Mouse (Mus musculus) lung, embryonic 14.5 days (tissue): ENCODE results near the gene Usp6nl. TPM values are rescaled to one million over a fixed set of nuclear protein-coding genes. Genes with fewer than 3 reads are reported as not detected.

Experiments used
- ATAC-seq: fragments of 200-750 bp; cut with Nextera tagmentation; 2 replicates; pipeline ENCODE4 v1.8.0; 2017; ENCODE audit warnings: mild to moderate bottlenecking, moderate TSS enrichment, moderate library complexity; ENCODE audit not compliant: insufficient read depth
- DNase-seq: peaks from one replicate; pipeline ENCODE4 v3.0.0-alpha.2; 2015
- H3K27ac ChIP-seq: fragments of 300-500 bp; sonication (generic); 2 replicates; pipeline ENCODE4 v1.5.1; 2014; ENCODE audit warnings: low read depth, mild to moderate bottlenecking, moderate library complexity
- H3K27me3 ChIP-seq: fragments of 300-500 bp; sonication (generic); 2 replicates; pipeline ENCODE4 v1.6.1; 2014; ENCODE audit warnings: low read length, control low read depth; ENCODE audit not compliant: insufficient read depth
- H3K36me3 ChIP-seq: fragments of 300-500 bp; sonication (generic); 2 replicates; pipeline ENCODE4 v1.6.1; 2014; ENCODE audit warnings: control low read depth; ENCODE audit not compliant: insufficient read depth
- H3K4me1 ChIP-seq: fragments of 300-500 bp; sonication (generic); 2 replicates; pipeline ENCODE4 v1.6.1; 2014; ENCODE audit warnings: antibody characterized with exemption, control low read depth; ENCODE audit not compliant: insufficient read depth
- H3K4me2 ChIP-seq: fragments of 300-500 bp; sonication (generic); 2 replicates; pipeline ENCODE4 v1.6.1; 2014; ENCODE audit warnings: mild to moderate bottlenecking
- H3K4me3 ChIP-seq: fragments of 300-500 bp; sonication (generic); 2 replicates; pipeline ENCODE4 v1.5.1; 2014; ENCODE audit warnings: low read depth, low read length
- H3K9ac ChIP-seq: fragments of 300-500 bp; sonication (generic); 2 replicates; pipeline ENCODE4 v1.6.1; 2014
- H3K9me3 ChIP-seq: fragments of 300-500 bp; sonication (generic); 2 replicates; pipeline ENCODE4 v1.6.1; 2016; ENCODE audit warnings: low read depth, low read length, control low read depth
- CTCF ChIP-seq: IDR thresholded peaks from 2 replicates; pipeline ENCODE4 v1.5.1; 2016; ENCODE audit warnings: antibody characterized with exemption, low read depth
- WGBS: fragments of 180-500 bp; shearing (Covaris S2); extraction: QIAGEN DNeasy Blood & Tissue Kit; methylation state at CpG from one replicate; pipeline ENCODE4 v1.1.7; 2014; 5-methylcytosine and 5-hydroxymethylcytosine counted together
- polyA plus RNA-seq: library from polyadenylated mRNA; unstranded; fragments of >200 nt; fragmentation: Nextera tagmentation; extraction: Ambion mirVana; gene quantifications from 2 replicates; pipeline ENCODE4 v1.2.1, GENCODE M21; 2014

The Usp6nl gene
- polyA plus RNA-seq, result 15.3 and 16.7 TPM in 2 replicates

DNA sequence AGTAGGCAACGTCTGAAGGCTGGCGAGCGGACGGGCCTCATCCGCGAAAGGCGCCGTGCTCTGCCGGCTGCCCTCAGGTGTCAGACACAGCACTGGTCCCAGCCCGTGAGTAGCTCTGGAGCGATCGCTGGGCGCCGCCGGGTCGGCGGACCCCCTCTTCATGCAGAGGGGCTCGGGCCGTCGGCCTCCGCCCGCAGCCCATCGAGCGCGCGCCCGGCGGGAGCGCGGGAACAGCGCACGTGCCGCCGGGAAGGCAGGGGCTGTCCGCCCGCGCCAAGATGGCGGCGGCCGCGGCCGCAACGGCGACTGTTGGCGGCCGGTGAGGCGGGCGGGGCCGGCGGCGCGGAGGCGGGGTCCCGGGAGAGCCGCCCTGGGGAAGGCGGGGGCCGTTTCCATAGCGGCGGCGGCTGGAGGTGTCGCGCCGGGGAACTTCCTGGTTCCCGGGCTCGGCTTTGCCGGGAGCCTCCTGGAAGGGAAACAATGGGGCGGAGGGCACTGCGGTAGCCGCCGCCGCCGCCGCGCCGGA lies at the start of gene Usp6nl:
TSS of gene Usp6nl (plus strand) at position 292 of the 526 bp plus-strand sequence.
- Histone ChIP-seq H3K4me3 (peak within 1 kb of the TSS; percentile 91), H3K4me1 (peaks cover 11% of the 10 kb centered on the region), H3K36me3 (no peaks in the 10 kb centered on the region), H3K27me3 (no peaks in the 10 kb centered on the region), H3K9me3 (no peaks in the 10 kb centered on the region), H3K4me2 (peak within 1 kb of the TSS; percentile 79), H3K9ac (peak within 1 kb of the TSS; percentile 95), H3K27ac (peak within 1 kb of the TSS; percentile 98)
- no peak for TF ChIP-seq CTCF
- DNase-seq, result peak; percentile 92
- under 1% methylated on average over 66 of the region's 75 CpGs for WGBS
- ATAC-seq, result peak; percentile 91

DNA sequence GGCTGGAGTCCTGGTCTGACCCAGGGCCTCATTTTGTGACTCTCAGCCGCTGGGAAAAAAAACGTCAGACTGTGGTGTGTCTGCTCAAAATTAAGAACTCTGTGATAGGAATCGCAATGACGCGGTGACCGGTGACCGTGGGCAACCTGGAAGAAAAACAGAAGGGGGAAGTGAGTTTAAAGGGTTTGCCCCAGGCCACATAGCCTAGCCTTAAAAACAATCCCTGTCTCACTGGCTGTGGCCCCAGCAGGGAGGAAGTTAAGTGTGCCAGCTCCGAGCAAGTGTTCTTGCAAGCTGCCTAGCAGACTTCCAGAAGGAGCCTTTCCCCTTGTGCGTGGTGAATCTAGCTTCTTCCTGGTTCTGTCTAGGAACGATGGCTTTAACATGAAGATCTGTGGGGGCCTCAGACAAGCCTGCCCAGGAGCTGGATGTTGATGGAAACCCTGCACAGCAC lies 49.0 kb upstream of the Usp6nl start:
- no peak overlapping the region for H3K4me3 ChIP-seq
- 0 out of 2 replicates have a peak overlapping the region, but pooled peaks have one; percentile 12 for H3K4me2 ChIP-seq
- WGBS, result 41% methylated on average over 10 of the region's 10 CpGs
- no peak for TF ChIP-seq CTCF
- H3K9ac ChIP-seq, result peak overlapping the region; percentile 6; the same call in 1 of the 2 replicates
- DNase-seq, result peak; percentile 46
- H3K36me3 ChIP-seq, result no peaks in the 10 kb centered on the region
- no peaks in the 10 kb centered on the region; the same call in 1 of the 2 replicates for H3K4me1 ChIP-seq
- no peaks in the 10 kb centered on the region for H3K9me3 ChIP-seq
- no peaks in the 10 kb centered on the region for H3K27me3 ChIP-seq
- no peak for ATAC-seq
- H3K27ac ChIP-seq, result peak overlapping the region; percentile 46; the same call in 1 of the 2 replicates

DNA sequence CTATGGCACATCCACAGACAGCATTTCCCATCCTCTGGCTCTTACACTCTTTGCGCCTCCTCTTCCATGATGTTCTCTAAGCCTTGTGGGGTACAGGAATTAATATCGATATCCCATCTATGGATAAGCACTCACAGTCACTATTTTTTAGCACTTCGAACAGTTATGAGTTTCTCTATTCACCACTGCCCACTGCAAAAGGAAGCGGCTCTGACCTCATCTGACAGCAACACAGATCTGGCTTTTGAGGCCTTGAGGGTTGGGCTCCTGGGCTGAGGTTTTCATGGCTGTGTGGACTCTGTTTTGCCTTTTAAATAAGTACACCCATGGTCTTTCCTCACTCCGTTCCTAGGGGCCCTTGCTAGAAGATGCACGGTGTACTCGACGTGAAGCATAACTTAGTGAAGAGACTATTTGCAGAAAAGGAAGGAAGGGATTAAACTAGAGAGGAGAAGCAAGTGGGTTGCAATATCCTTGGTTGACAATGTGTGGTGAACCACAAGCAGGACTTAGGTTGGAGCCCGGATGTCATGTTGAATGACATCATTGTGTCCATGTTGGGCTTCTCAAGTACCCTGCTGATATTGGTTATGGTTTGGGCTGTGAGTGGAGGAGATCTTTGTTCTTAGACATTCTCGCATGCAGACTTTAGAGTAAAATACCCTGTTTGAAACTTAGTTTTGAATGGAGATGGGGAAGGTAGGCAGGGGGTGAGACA lies 43.5 kb upstream of the Usp6nl start:
- Histone ChIP-seq H3K9ac (no peak overlapping the region), H3K4me1 (no peaks in the 10 kb centered on the region; the same call in 1 of the 2 replicates), H3K27me3 (no peaks in the 10 kb centered on the region), H3K36me3 (no peaks in the 10 kb centered on the region), H3K4me2 (no peak overlapping the region), H3K9me3 (no peaks in the 10 kb centered on the region), H3K4me3 (no peak overlapping the region), H3K27ac (peak overlapping the region; percentile 22; the same call in 1 of the 2 replicates)
- DNase-seq (no peak), ATAC-seq (no peak)
- TF ChIP-seq CTCF, result no peak
- WGBS, result 83% methylated on average over 10 of the region's 10 CpGs

DNA sequence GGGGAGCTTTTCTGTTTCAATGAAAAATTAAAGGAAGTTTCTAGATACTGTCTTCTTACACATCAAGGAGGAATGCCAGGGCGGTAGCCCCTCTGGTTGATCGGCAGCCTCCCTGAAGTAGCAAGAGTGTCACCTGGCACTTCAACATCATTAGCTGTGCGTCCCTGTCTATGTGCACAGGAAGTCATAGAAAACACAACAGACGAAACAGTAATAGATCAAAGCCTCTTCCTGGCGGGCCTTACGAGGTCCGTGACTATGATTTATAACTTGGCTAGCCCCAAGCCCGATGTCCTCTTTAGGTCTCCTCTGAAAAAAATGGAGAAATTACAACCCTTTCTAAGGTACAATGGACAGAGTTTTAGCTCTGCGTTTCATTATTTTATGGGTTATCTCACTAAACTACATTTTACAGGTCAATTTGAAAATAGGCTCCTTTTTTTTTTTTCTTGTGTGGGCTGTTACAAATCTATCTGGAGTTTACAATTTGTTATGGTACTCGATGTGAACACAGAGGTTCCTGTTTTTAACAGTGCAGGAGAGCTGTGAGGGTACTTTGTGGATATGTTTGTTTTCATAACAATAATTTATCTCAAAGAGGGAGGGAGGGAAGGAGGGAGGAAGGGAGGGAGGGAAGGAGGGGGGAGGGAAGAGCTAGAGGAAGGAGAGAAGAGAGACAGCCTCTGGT lies 42.7 kb upstream of the Usp6nl start:
- Histone ChIP-seq H3K9me3 (no peaks in the 10 kb centered on the region), H3K27ac (no peak overlapping the region), H3K9ac (no peak overlapping the region), H3K36me3 (no peaks in the 10 kb centered on the region), H3K27me3 (no peaks in the 10 kb centered on the region), H3K4me1 (no peaks in the 10 kb centered on the region), H3K4me3 (no peak overlapping the region), H3K4me2 (no peak overlapping the region)
- ATAC-seq (no peak), DNase-seq (no peak)
- 23% methylated on average over 10 of the region's 10 CpGs for WGBS
- TF ChIP-seq CTCF, result no peak

DNA sequence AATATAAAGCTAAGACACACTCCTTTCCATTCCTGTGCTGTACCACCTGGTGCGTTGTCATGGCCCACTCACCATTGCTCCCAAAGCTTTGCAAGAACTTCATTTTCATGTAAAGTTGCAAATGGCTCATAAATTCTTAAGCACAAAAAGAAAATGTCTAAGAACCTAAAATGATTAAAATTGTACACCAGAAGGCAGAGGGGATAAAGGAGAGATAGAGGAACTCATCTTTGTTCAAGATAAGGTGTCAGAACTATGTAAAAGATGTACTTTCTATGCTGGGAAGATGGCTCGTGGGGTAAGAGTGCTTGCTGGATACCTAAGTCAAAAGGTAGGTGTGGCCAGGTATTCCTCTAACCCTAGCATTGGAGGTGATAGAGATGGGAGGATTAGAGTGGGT lies 38.9 kb upstream of the Usp6nl start:
- no peak for ATAC-seq
- WGBS, result 88% methylated on average over 2 of the region's 2 CpGs
- no peak overlapping the region for H3K9ac ChIP-seq
- H3K4me1 ChIP-seq, result no peaks in the 10 kb centered on the region
- no peak for TF ChIP-seq CTCF
- no peak overlapping the region for H3K4me3 ChIP-seq
- DNase-seq, result no peak
- no peaks in the 10 kb centered on the region for H3K36me3 ChIP-seq
- no peak overlapping the region for H3K4me2 ChIP-seq
- no peaks in the 10 kb centered on the region for H3K27me3 ChIP-seq
- H3K9me3 ChIP-seq, result no peaks in the 10 kb centered on the region
- no peak overlapping the region for H3K27ac ChIP-seq

DNA sequence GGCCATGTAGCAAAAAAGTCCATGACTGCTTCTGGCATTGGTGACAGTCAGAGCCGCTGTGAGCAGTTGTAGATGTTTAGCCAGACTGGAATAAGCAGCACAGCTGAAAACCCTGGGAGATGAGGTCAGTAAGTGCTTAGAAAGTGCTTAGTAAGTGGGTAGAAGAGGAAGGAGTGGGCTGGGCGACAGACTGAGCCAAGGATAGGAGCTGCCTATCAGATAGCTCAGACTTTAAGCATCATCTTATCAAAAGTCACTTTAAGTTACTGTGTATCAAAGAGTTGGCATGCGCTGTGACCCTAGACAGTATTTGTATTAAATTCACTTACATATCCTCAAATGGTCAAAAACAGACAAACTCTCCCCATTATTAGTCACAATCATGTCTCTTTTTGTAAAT lies 37.7 kb upstream of the Usp6nl start:
- ATAC-seq, result no peak
- Histone ChIP-seq H3K27me3 (no peaks in the 10 kb centered on the region), H3K9me3 (no peaks in the 10 kb centered on the region), H3K4me2 (no peak overlapping the region), H3K36me3 (no peaks in the 10 kb centered on the region), H3K4me3 (no peak overlapping the region), H3K9ac (no peak overlapping the region), H3K4me1 (no peaks in the 10 kb centered on the region), H3K27ac (no peak overlapping the region)
- DNase-seq, result peak; percentile 22
- TF ChIP-seq CTCF, result no peak
- 41% methylated on average over 3 of the region's 3 CpGs for WGBS

DNA sequence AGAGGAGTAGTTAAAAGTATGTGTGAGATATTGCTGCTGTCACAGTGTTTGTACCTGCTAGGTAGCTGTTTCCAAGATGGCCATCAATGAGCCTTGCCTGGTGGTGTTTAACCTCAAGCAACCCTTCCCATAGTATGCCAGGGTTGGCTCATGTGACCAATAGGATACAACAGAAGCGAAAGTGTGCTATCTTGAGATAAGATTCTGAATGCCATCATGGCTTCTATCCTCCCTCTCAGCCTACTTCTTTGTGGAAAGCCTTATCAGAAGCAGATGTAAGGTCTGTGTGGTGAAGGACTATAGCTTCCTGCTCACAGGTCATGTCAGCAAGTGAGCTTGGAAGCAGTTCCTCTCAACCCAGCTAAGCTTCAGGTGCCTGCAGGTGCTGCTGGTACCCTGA lies 36.7 kb upstream of the Usp6nl start:
- no peaks in the 10 kb centered on the region for H3K9me3 ChIP-seq
- no peaks in the 10 kb centered on the region for H3K4me1 ChIP-seq
- no peak overlapping the region for H3K9ac ChIP-seq
- no peak overlapping the region for H3K4me2 ChIP-seq
- no peaks in the 10 kb centered on the region for H3K36me3 ChIP-seq
- DNase-seq, result no peak
- H3K27me3 ChIP-seq, result no peaks in the 10 kb centered on the region
- no peak overlapping the region for H3K27ac ChIP-seq
- no peak for TF ChIP-seq CTCF
- WGBS, result 89% methylated on average over 1 of the region's 1 CpGs
- no peak; the same call in 1 of the 2 replicates for ATAC-seq
- H3K4me3 ChIP-seq, result no peak overlapping the region
